Mouse (Mus musculus): ENCODE data around the gene Eif4e. TPM values are rescaled to one million over a fixed set of nuclear protein-coding genes. Genes with fewer than 3 reads are reported as not detected.
"Not testable (repeated sequence)": the region's sequence is repeated elsewhere in the genome, so short reads cannot be mapped to it uniquely, and the experiment has no call there.

Gene Eif4e
- polyA plus RNA-seq, 1 experiment from 2014 or later = 347 TPM

DNA sequence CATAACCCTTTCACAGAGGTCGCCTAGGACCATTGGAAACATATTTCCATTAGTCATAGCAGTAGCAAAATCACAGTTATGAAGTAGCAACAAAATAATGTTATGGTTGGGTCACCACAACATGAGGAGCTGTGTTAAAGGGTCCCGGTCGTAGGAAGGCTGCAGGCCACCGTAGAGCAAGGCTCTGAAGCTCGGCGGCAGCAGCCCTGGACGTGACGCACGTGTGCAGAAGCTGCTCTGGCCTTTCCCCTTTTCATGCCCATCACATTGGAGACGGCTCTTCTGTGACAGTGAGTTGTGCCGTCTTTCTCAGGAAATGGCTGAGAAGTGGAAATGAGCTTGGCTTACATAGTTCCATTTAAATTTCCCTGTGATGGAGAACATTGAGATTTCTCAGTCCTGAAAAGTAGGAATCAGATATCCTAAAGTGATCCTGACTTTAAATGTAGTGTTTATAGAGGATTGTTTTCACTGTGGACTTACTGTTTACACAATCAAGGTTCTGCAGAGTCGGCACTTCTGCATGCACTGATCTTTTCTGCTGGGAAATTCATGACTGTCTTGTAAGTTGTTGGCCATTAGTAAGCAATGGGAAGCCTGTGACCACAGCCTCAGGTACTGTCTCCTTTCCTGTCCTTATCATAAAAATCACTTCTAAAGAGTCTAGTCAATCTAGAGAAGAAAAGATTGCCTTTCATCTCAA lies 5.7 kb downstream of the Eif4e start:
- no peak for ATAC-seq
- CTCF ChIA-PET = interaction anchor here (0.6 to 2.7 kb wide), 3 partner anchors 11 to 14 kb away, joined by 3 to 15 read pairs (median 8); no protein-coding TSS in a partner anchor
- in situ Hi-C loops (cut with MboI; ENCODE audit: low pct_unique_long_range_greater_than_20kb) = no loop called here
- POLR2A ChIA-PET = no interaction called here
- no peak for DNase-seq (ENCODE audit: low read depth, low spot score)
- no peaks in the 10 kb centered on the region for H3K27me3 ChIP-seq
- no peak for TF ChIP-seq CTCF (IDR thresholded peaks at IDR 0.05)

DNA sequence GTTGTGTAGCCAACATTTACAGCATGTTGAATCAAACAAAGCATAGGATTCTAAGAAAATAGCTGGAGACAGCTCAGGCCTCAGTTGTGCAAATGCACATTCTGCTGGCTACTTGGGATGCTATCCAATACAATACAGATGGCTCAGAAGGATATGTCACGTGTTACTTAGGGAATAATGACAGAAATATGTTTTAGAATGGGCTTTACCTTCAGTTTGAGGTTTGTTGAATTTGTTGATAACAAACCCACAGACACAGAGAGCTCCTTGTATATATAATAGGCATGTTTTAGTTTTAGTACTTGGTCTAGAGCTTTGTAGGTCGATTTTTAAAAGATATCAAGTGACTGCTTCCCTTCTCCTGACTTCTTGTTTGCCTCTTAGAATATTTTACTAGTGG lies 6.8 kb downstream of the Eif4e start:
- DNase-seq (ENCODE audit: low read depth, low spot score) (no peak), ATAC-seq (no peak)
- no peak for TF ChIP-seq CTCF (IDR thresholded peaks at IDR 0.05)
- ChIA-PET POLR2A (no interaction called here), CTCF (interaction anchor here (1.5 to 2.7 kb wide), 2 partner anchors 10 to 15 kb away, joined by 4 to 15 read pairs; no protein-coding TSS in a partner anchor)
- in situ Hi-C loops (cut with MboI; ENCODE audit: low pct_unique_long_range_greater_than_20kb) = no loop called here
- H3K27me3 ChIP-seq = no peaks in the 10 kb centered on the region

DNA sequence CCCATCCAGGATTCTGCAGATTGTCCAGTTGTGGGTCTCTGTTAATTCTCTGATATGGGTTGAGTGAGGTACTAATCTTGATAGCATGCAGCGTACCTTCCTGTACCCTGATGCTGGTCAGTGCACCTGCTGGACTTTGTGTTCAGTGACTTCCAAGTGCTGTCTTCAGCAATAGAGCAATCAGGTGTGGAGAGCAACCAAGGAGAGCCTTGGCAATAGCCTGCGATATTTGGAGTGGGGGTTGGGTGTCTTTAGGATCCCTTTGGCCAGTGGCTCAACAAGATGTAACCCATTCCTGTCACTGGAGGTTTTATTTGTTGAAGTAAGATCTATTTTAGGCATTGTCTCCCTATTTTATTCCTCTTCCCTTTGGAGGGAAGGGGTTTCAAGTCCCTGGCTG lies 10.1 kb downstream of the Eif4e start:
- CTCF ChIA-PET = interaction anchor here (1.7 kb wide), 1 partner anchor 11 kb away, joined by 5 read pairs; the partner anchor contains the start of gene Eif4e

GRCm38 (mm10) chr3:138542621-138543020 lies 16.6 kb downstream of the Eif4e start:
- no peak for TF ChIP-seq CTCF (IDR thresholded peaks at IDR 0.05)
- POLR2A ChIA-PET = interaction anchor here (0.6 to 1.3 kb wide), 3 partner anchors 16 to 50 kb away, joined by 3 to 6 read pairs (median 4); no protein-coding TSS in a partner anchor
- ATAC-seq (no peak), DNase-seq (ENCODE audit: low read depth, low spot score) (no peak)
- CTCF ChIA-PET = interaction anchor here (0.9 to 3.3 kb wide), 6 partner anchors 10 to 19 kb away, joined by 3 to 15 read pairs (median 5); no protein-coding TSS in a partner anchor
- no peaks in the 10 kb centered on the region for H3K27me3 ChIP-seq
- in situ Hi-C loops (cut with MboI; ENCODE audit: low pct_unique_long_range_greater_than_20kb) = no loop called here

More for the DNA sequence above, 10.1 kb downstream of the Eif4e start:
- DNase-seq (ENCODE audit: low read depth, low spot score) (no peak), ATAC-seq (no peak)
- POLR2A ChIA-PET = interaction anchor here (0.6 kb wide), 1 partner anchor 17 kb away, joined by 4 read pairs; no protein-coding TSS in a partner anchor
- no peak for TF ChIP-seq CTCF (IDR thresholded peaks at IDR 0.05)
- in situ Hi-C loops (cut with MboI; ENCODE audit: low pct_unique_long_range_greater_than_20kb) = no loop called here
- H3K27me3 ChIP-seq = no peaks in the 10 kb centered on the region

- DNase-seq (ENCODE audit: low read depth, low spot score) (no peak), ATAC-seq (no peak)
- H3K27me3 ChIP-seq = no peaks in the 10 kb centered on the region
- in situ Hi-C loops (cut with MboI; ENCODE audit: low pct_unique_long_range_greater_than_20kb) = no loop called here
- TF ChIP-seq CTCF (IDR thresholded peaks at IDR 0.05) = no peak
- ChIA-PET POLR2A (interaction anchor here (0.7 kb wide), 1 partner anchor 19 kb away, joined by 5 read pairs; no protein-coding TSS in a partner anchor), CTCF (interaction anchor here (1.2 to 3.3 kb wide), 6 partner anchors 11 to 67 kb away, joined by 3 to 15 read pairs (median 5); no protein-coding TSS in a partner anchor)
These were observed 18.1 kb downstream of the Eif4e start for GRCm38 (mm10) chr3:138544117-138544516.

DNA sequence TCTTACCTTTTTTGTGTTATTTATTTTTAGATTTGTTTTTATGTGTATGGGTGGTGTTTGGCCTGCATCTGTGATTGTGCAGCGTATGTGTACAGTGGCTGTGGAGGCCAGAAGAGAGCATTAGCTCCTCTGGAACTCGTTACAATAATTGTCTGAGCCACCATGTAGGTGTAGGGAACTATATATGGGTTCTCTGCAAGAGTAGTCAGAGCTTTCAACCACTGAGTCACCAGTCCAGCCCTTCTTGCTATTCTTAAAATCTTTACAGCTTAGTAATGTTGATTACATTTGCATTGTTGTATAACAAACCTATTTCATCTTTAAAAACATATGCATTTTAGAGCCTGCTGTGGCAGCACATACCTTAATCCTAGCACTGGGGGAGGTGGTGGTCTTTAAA lies 20.7 kb downstream of the Eif4e start:
- ChIA-PET CTCF (interaction anchor here (1.5 to 4.3 kb wide), 2 partner anchors 8 to 12 kb away, joined by 4 to 19 read pairs; no protein-coding TSS in a partner anchor), POLR2A (no interaction called here)
- ATAC-seq = no peak

GRCm38 (mm10) chr3:138549045-138549444 lies 23.1 kb downstream of the Eif4e start:
- no peaks in the 10 kb centered on the region for H3K27me3 ChIP-seq
- POLR2A ChIA-PET = interaction anchor here (0.7 kb wide), 1 partner anchor 293 kb away, joined by 3 read pairs; no protein-coding TSS in a partner anchor
- DNase-seq (ENCODE audit: low read depth, low spot score) (no peak), ATAC-seq (no peak)
- in situ Hi-C loops (cut with MboI; ENCODE audit: low pct_unique_long_range_greater_than_20kb) = no loop called here
- CTCF ChIA-PET = interaction anchor here (4.3 kb wide), 1 partner anchor 11 kb away, joined by 19 read pairs; no protein-coding TSS in a partner anchor
- no peak for TF ChIP-seq CTCF (IDR thresholded peaks at IDR 0.05)

More for the DNA sequence above, 20.7 kb downstream of the Eif4e start:
- no peaks in the 10 kb centered on the region for H3K27me3 ChIP-seq
- DNase-seq (ENCODE audit: low read depth, low spot score) = no peak
- in situ Hi-C loops (cut with MboI; ENCODE audit: low pct_unique_long_range_greater_than_20kb) = no loop called here
- no peak for TF ChIP-seq CTCF (IDR thresholded peaks at IDR 0.05)

DNA sequence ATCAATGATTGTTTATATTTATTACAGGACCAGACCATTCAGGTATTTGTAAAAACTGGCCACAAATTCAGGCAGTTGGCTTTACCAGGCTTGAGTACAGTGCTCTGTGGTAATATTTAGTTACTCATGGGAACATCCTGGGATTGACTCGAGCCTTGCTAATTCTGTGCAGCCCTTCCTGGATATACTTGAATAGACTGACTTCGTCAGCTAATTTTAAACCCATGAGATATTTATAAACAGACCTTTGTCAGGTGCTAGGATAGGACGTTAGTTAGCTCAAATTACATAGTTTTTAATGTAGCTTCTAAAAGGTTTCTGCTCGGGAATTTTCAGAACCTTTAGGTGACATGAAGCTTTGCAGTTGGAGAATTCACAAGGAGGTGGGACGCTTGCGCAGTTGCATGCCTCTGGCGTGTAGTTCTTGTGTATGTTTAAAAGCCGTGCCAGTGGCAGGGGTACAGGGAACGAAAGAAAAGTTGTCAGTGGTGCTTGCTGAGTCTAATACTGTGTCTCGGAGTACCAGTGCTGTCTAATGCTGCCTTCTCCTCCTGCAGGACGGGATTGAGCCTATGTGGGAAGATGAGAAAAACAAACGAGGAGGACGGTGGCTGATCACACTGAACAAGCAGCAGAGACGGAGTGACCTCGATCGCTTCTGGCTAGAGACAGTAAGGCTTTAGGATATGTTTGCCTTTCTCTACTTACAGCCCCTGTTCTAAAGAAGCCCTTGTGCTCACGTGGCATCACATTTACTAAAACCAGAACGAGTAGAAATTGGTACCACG lies 24.6 kb downstream of the Eif4e start:
- DNase-seq (ENCODE audit: low read depth, low spot score) (no peak), ATAC-seq (no peak)
- TF ChIP-seq CTCF (IDR thresholded peaks at IDR 0.05) = no peak
- H3K27me3 ChIP-seq = no peaks in the 10 kb centered on the region
- ChIA-PET POLR2A (no interaction called here), CTCF (interaction anchor here (0.8 to 4.3 kb wide), 3 partner anchors 11 to 32 kb away, joined by 3 to 19 read pairs (median 3); no protein-coding TSS in a partner anchor)
- in situ Hi-C loops (cut with MboI; ENCODE audit: low pct_unique_long_range_greater_than_20kb) = no loop called here

- in situ Hi-C loops (cut with MboI; ENCODE audit: low pct_unique_long_range_greater_than_20kb); POLR2A ChIA-PET; ATAC-seq; H3K27me3 ChIP-seq; DNase-seq (ENCODE audit: low read depth, low spot score); CTCF ChIA-PET: not testable (repeated sequence)
These were observed 29.3 kb downstream of the Eif4e start for GRCm38 (mm10) chr3:138555279-138555678.

DNA sequence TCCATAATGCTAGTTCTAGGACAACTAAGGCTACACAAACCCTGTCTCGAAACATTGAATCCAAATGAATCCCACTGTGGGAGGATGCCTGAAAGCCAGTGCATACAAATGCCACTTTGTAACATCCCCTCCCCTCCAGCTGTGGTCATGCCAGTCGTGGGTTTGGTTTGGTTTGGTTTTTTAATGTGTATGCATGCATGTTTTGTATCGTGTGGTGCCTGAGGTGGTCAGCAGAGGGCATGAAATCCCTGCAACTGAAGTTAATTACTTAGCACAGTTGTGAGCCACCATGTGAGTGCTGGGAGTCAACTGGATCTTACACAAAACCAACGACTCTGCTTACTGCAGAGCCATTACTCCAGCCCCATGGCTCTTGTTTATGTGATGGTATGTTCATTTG lies 32.5 kb downstream of the Eif4e start:
- CTCF ChIA-PET = interaction anchor here (1.4 to 2.0 kb wide), 4 partner anchors 12 to 345 kb away, joined by 3 to 6 read pairs (median 4); no protein-coding TSS in a partner anchor
- POLR2A ChIA-PET = no interaction called here
- in situ Hi-C loops (cut with MboI; ENCODE audit: low pct_unique_long_range_greater_than_20kb) = no loop called here
- H3K27me3 ChIP-seq = no peaks in the 10 kb centered on the region
- ATAC-seq = no peak
- TF ChIP-seq CTCF (IDR thresholded peaks at IDR 0.05) = peak; percentile 64
- no peak for DNase-seq (ENCODE audit: low read depth, low spot score)

Data from Patski (cell line).